Mouse (Mus musculus) midbrain, embryonic 10.5 days (tissue): ENCODE data around the gene Hnf1b. TPM values are rescaled to one million over a fixed set of nuclear protein-coding genes. Genes with fewer than 3 reads are reported as not detected.
A peak's percentile ranks its signal among the peaks of the same experiment; 100 is the strongest.

ENCODE experiments used
- DNase-seq: peaks from one replicate; pipeline ENCODE4 v3.0.0-alpha.2; 2017; ENCODE audit warnings: low spot score
- H3K27ac ChIP-seq: fragments of 300-500 bp; sonication (generic); replicated peaks from 2 replicates; pipeline ENCODE4 v1.5.1; 2016; ENCODE audit warnings: mild to moderate bottlenecking
- H3K27me3 ChIP-seq: fragments of 300-500 bp; sonication (generic); 2 replicates; pipeline ENCODE4 v1.6.1; 2016; ENCODE audit warnings: low read depth, mild to moderate bottlenecking; ENCODE audit not compliant: poor library complexity, severe bottlenecking
- H3K36me3 ChIP-seq: fragments of 300-500 bp; sonication (generic); 2 replicates; pipeline ENCODE4 v1.6.1; 2016; ENCODE audit warnings: mild to moderate bottlenecking, moderate library complexity
- H3K4me1 ChIP-seq: fragments of 300-500 bp; sonication (generic); 2 replicates; pipeline ENCODE4 v1.6.1; 2016
- H3K4me3 ChIP-seq: fragments of 300-500 bp; sonication (generic); 2 replicates; pipeline ENCODE4 v1.5.1; 2016; ENCODE audit warnings: mild to moderate bottlenecking, moderate library complexity
- H3K9me3 ChIP-seq: fragments of 300-500 bp; sonication (generic); replicated peaks from 2 replicates; pipeline ENCODE4 v1.6.1; 2016; ENCODE audit warnings: mild to moderate bottlenecking
- WGBS: fragments of 180-500 bp; shearing (Covaris S2); methylation state at CpG from one replicate; pipeline ENCODE4 v1.1.7; 2016; 5-methylcytosine and 5-hydroxymethylcytosine counted together
- polyA plus RNA-seq: library from polyadenylated mRNA; unstranded; fragments of >200 nt; fragmentation: Nextera tagmentation; extraction: Ambion mirVana; gene quantifications from 2 replicates; pipeline ENCODE4 v1.2.1, GENCODE M21; 2016

The Hnf1b gene
- polyA plus RNA-seq, 1 experiment from 2014 or later = not detected

DNA sequence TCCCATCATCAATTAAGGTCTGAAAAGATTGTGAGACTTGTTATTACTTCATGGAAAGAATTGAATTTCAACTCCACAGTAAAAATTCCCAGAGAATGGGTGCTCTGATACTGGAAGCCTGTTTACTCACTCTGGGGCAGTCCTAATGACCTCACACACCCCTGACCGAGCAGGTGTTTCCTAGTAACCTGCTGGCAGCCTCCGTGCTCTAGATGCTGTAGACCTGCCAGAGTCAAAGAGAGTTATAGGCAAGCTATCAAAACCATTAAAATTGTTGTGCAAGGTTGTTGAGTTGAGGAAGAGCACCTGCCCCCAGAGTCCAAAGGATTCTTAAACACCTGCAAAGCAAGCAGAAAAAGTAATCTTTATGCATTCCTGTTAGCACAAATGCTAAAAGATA is 72.7 kb downstream of the Hnf1b start:
- DNase-seq = no peak
- no peaks in the 10 kb centered on the region for H3K9me3 ChIP-seq
- H3K4me1 ChIP-seq = peaks cover 8% of the 10 kb centered on the region
- H3K27ac ChIP-seq = no peak overlapping the region
- 81% methylated on average over 2 of the region's 2 CpGs for WGBS
- no peaks in the 10 kb centered on the region for H3K36me3 ChIP-seq
- no peaks in the 10 kb centered on the region for H3K27me3 ChIP-seq
- H3K4me3 ChIP-seq = no peak overlapping the region

- Histone ChIP-seq H3K36me3 (no peaks in the 10 kb centered on the region), H3K4me1 (no peaks in the 10 kb centered on the region), H3K27me3 (no peaks in the 10 kb centered on the region), H3K4me3 (no peak overlapping the region), H3K9me3 (no peaks in the 10 kb centered on the region), H3K27ac (no peak overlapping the region)
- peak; percentile 21 for DNase-seq
- WGBS = 58% methylated on average over 3 of the region's 3 CpGs
Measured at GRCm38 (mm10) chr11:83927097-83927496, 77.2 kb downstream of the Hnf1b start.

- Histone ChIP-seq H3K4me3 (no peak overlapping the region), H3K27ac (no peak overlapping the region), H3K4me1 (no peaks in the 10 kb centered on the region), H3K36me3 (no peaks in the 10 kb centered on the region), H3K9me3 (no peaks in the 10 kb centered on the region), H3K27me3 (0 out of 2 replicates have a peak, but pooled peaks cover 5% of the 10 kb centered on the region)
- DNase-seq = no peak
- 87% methylated on average over 10 of the region's 10 CpGs for WGBS
Measured at GRCm38 (mm10) chr11:83932506-83933106, 82.7 kb downstream of the Hnf1b start.

DNA sequence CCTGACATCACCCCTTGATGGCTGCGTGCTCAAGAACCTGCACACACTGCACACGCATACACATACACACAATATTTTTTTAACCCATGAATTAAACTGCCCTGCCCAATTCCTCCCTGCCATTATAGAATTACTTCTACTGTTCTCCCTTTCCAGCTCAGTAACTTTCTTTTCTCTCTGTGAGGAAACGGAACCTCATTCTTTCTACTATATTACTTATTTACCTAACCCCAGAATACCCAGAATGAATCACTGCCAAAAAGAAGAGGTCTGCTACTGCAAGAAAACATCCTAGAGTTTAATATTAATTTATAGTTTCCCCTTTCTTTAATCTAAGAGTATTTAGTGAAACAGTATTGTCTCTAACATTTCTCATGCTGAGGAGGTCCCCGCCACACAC is 83.5 kb downstream of the Hnf1b start:
- 93% methylated on average over 4 of the region's 4 CpGs for WGBS
- Histone ChIP-seq H3K4me1 (no peaks in the 10 kb centered on the region), H3K27me3 (0 out of 2 replicates have a peak, but pooled peaks cover 5% of the 10 kb centered on the region), H3K36me3 (no peaks in the 10 kb centered on the region), H3K9me3 (no peaks in the 10 kb centered on the region), H3K27ac (no peak overlapping the region), H3K4me3 (no peak overlapping the region)
- no peak for DNase-seq

DNA sequence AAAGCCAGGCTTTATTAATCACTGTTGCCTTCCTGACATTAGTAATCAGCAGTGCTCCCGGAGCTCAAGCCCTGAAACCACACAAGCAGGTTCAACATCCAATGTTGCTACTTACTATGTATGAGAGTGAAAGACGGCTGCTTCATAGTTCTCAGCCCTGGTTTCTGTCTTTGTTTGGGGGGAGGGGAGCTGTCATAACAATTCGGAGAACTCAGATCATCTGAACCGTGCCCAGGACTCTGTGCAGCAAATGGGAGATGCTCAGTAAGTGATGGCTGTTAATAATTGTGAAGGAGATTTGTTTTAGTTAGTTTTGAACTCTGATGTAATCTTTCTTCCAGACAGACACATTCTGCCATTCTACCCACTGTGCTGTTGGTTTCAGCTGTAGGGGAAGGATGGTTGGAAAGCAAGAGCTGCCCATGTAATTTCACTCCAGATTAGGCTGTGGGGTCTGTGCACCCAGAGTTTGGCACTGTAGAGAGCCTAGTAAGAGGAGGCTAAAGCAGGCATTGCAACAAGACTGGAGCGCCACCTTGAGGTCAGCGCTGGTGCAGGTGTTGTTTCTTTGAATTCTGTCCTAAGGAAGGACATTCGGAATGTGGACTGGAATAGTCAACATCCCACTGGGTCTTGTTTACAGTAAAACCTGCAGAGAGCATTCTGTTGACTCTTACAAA is 86.3 kb downstream of the Hnf1b start:
- WGBS = 31% methylated on average over 7 of the region's 7 CpGs
- peaks cover 18% of the 10 kb centered on the region; the same call in 1 of the 2 replicates for H3K27me3 ChIP-seq
- H3K9me3 ChIP-seq = no peaks in the 10 kb centered on the region
- H3K27ac ChIP-seq = no peak overlapping the region
- no peak overlapping the region for H3K4me3 ChIP-seq
- no peaks in the 10 kb centered on the region for H3K36me3 ChIP-seq
- DNase-seq = peak; percentile 76
- no peaks in the 10 kb centered on the region for H3K4me1 ChIP-seq

GRCm38 (mm10) chr11:83938556-83938955 is 88.7 kb downstream of the Hnf1b start:
- peaks cover 18% of the 10 kb centered on the region; the same call in 1 of the 2 replicates for H3K27me3 ChIP-seq
- DNase-seq = no peak
- H3K36me3 ChIP-seq = peaks cover 3% of the 10 kb centered on the region
- 83% methylated on average over 8 of the region's 8 CpGs for WGBS
- H3K9me3 ChIP-seq = no peaks in the 10 kb centered on the region
- no peak overlapping the region for H3K4me3 ChIP-seq
- H3K4me1 ChIP-seq = peaks cover 12% of the 10 kb centered on the region
- H3K27ac ChIP-seq = no peak overlapping the region

GRCm38 (mm10) chr11:83941950-83942840 is 92.3 kb downstream of the Hnf1b start, which contains the start of gene Ddx52:
TSS of gene Ddx52 (plus strand) at chr11:83942062.
- peaks cover 39% of the 10 kb centered on the region for H3K36me3 ChIP-seq
- no peaks in the 10 kb centered on the region for H3K9me3 ChIP-seq
- 2% methylated on average over 49 of the region's 49 CpGs for WGBS
- DNase-seq = peak; percentile 87
- H3K27me3 ChIP-seq = peaks cover 16% of the 10 kb centered on the region; the same call in 1 of the 2 replicates
- peaks cover 12% of the 10 kb centered on the region for H3K4me1 ChIP-seq
- H3K4me3 ChIP-seq = peak within 1 kb of the TSS; percentile 86
- H3K27ac ChIP-seq = peak within 1 kb of the TSS; percentile 93

Other genes with a start within 250 kb of the Hnf1b start
- not detected in 2 replicates for gene Rpl9-ps1, start 204.4 kb upstream of the Hnf1b start, polyA plus RNA-seq
- 0.97 and 1.3 TPM in 2 replicates for gene Ccl3, start 200.7 kb upstream of the Hnf1b start, polyA plus RNA-seq
- 0.57 TPM in 1 of 2 replicates, not detected in the other for gene Ccl4, start 187.5 kb upstream of the Hnf1b start, polyA plus RNA-seq
- gene Wfdc17, start 146.1 kb upstream of the Hnf1b start, polyA plus RNA-seq = not detected in 2 replicates
- gene Wfdc18, start 141.0 kb upstream of the Hnf1b start, polyA plus RNA-seq = not detected in 2 replicates
- gene Wfdc21, start 103.1 kb upstream of the Hnf1b start, polyA plus RNA-seq = not detected in 2 replicates
- 31.0 and 35.1 TPM in 2 replicates for gene Heatr6, start 96.4 kb upstream of the Hnf1b start, polyA plus RNA-seq
- gene Ddx52, start 92.0 kb downstream of the Hnf1b start, polyA plus RNA-seq = 45.8 and 46.1 TPM in 2 replicates
- 11.0 and 15.3 TPM in 2 replicates for gene Synrg, start 114.4 kb downstream of the Hnf1b start, polyA plus RNA-seq
- gene Dusp14, start 219.2 kb downstream of the Hnf1b start, polyA plus RNA-seq = 10.3 and 10.8 TPM in 2 replicates